Mouse (Mus musculus): ENCODE data around the gene Hdc.

The Hdc gene

GRCm38 (mm10) chr2:126552357-126553290 lies 66.5 kb downstream of the Hdc start, which contains the start of gene Slc27a2:
TSS of gene Slc27a2 (plus strand) at chr2:126552407.
- peak in 1 of 2 experiments; percentile 15 for DNase-seq (ENCODE audit: low spot score in 2 of 2)

DNA sequence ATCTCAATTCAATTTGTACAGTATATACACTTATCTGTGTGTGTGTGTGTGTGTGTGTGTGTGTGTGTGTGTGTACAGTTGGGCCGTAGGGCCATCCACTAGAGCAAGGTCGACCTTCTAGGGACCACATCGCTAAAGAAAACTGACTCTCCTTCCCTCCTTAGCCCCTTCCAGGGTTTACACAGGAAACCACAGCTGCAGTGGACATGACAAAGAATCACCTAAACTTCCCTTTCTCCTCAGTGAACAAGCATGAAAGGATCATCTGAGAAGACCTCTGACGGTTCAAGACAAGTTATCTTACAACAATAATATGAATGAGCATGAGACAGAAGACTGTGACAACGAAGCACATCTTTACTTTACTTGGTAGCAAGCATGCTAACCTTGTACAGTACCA lies 67.2 kb downstream of the Hdc start:
- DNase-seq (ENCODE audit: low spot score in 2 of 2) = no peak

DNA sequence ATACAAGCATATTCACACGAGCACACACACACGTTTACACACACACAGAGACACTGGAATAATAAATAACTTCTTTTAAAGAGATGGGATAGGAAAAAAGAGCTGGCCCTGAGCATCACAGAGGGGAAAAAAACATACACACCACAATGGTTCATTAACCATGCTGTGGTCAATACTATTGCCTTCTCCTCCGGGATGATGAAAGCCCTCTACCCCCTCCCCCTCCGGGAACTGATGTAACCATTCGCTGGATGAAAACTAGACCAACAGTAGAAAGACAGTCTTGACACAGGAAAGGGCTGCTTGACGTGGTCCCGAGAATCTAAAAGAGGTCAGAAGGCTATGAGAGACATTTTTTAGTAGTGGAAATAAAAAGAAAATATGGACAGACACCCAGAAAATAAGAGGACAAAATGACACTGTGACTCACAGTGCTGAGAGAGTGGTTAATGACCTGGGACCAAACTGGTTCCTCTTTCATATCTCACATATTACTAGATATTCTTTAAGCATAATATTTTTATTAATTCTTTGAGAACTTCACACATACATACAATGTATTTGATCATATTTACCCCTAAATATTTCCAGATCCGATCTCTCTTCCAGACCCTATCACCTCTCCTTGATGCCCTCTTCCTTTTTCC lies 67.7 kb downstream of the Hdc start:
- DNase-seq (ENCODE audit: low spot score in 2 of 2) = no peak

DNA sequence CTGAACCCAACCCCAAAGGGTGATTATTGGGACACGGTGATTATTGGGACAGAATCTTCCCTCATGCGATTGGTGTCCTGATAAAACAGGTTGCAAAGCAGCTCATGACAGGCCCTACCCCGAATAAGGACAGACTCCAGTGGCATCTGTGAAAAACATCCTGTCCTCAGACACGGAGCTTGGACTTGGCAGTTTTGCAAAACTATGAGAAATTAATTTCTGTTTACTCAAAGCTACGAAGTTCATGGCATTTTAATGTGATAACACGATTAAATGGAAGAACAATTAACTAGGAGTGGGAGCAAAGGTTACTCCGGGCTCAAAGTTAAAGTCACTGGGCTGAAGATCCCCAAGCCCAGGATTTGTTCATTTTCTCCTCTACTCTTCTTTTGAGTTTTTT lies 69.4 kb downstream of the Hdc start:
- DNase-seq (ENCODE audit: low spot score in 2 of 2) = no peak

- no peak for DNase-seq (ENCODE audit: low spot score in 2 of 2)
Observed at GRCm38 (mm10) chr2:126546392-126546791, 72.7 kb downstream of the Hdc start.

DNA sequence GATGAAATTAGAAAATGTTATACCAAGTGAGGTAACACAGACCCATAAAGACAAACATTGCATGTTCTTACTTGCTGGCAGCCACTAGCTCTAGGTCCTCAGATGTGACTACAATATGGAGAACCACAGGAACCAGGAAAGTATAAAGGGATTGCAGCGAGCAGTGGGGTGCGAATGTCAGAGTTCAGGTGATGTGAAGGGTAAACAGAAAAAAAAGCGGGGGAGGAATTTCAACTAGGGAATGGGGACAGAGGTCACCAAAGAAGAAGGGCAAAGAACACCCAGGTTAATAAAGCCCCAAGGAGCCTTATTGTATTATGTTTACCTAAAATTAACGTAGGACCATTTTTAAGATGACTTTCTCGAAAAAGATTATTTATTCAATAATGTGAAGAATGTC lies 73.8 kb downstream of the Hdc start:
- no peak for DNase-seq (ENCODE audit: low spot score in 2 of 2)
